Mouse (Mus musculus) liver, embryonic 12.5 days (tissue): ENCODE data around the gene Rpp25l. TPM values are rescaled to one million over a fixed set of nuclear protein-coding genes. Genes with fewer than 3 reads are reported as not detected.
"Not testable (repeated sequence)": the region's sequence is repeated elsewhere in the genome, so short reads cannot be mapped to it uniquely, and the experiment has no call there.

Experiments used
- ATAC-seq: fragments of 200-750 bp; cut with Nextera tagmentation; 2 replicates; pipeline ENCODE4 v1.8.0; 2017; ENCODE audit warnings: moderate number of reproducible peaks, mild to moderate bottlenecking, moderate library complexity
- H3K27ac ChIP-seq: fragments of 300-500 bp; sonication (generic); 2 replicates; pipeline ENCODE4 v1.5.1; 2016; ENCODE audit warnings: mild to moderate bottlenecking
- H3K27me3 ChIP-seq: fragments of 300-500 bp; sonication (generic); replicated peaks from 2 replicates; pipeline ENCODE4 v1.6.1; 2016; ENCODE audit warnings: mild to moderate bottlenecking, moderate library complexity
- H3K36me3 ChIP-seq: fragments of 300-500 bp; sonication (generic); 2 replicates; pipeline ENCODE4 v1.6.1; 2016; ENCODE audit warnings: mild to moderate bottlenecking, moderate library complexity
- H3K4me1 ChIP-seq: fragments of 300-500 bp; sonication (generic); 2 replicates; pipeline ENCODE4 v1.6.1; 2016
- H3K4me2 ChIP-seq: fragments of 300-500 bp; sonication (generic); 2 replicates; pipeline ENCODE4 v1.6.1; 2016; ENCODE audit warnings: mild to moderate bottlenecking, moderate library complexity
- H3K4me3 ChIP-seq: fragments of 300-500 bp; sonication (generic); 2 replicates; pipeline ENCODE4 v1.5.1; 2016; ENCODE audit warnings: mild to moderate bottlenecking, moderate library complexity
- H3K9ac ChIP-seq: fragments of 300-500 bp; sonication (generic); 2 replicates; pipeline ENCODE4 v1.6.1; 2016; ENCODE audit warnings: mild to moderate bottlenecking, moderate library complexity
- H3K9me3 ChIP-seq: fragments of 300-500 bp; sonication (generic); replicated peaks from 2 replicates; pipeline ENCODE4 v1.6.1; 2016; ENCODE audit warnings: mild to moderate bottlenecking, moderate library complexity
- WGBS: fragments of 180-500 bp; shearing (Covaris S2); methylation state at CpG from one replicate; pipeline ENCODE4 v1.1.7; 2016; ENCODE audit not compliant: insufficient replicate concordance; 5-methylcytosine and 5-hydroxymethylcytosine counted together
- polyA plus RNA-seq: library from polyadenylated mRNA; unstranded; fragments of >200 nt; fragmentation: Nextera tagmentation; extraction: Ambion mirVana; gene quantifications from 2 replicates; pipeline ENCODE4 v1.2.1, GENCODE M21; 2016

The Rpp25l gene
- 39.1 and 44.9 TPM in 2 replicates for polyA plus RNA-seq

DNA sequence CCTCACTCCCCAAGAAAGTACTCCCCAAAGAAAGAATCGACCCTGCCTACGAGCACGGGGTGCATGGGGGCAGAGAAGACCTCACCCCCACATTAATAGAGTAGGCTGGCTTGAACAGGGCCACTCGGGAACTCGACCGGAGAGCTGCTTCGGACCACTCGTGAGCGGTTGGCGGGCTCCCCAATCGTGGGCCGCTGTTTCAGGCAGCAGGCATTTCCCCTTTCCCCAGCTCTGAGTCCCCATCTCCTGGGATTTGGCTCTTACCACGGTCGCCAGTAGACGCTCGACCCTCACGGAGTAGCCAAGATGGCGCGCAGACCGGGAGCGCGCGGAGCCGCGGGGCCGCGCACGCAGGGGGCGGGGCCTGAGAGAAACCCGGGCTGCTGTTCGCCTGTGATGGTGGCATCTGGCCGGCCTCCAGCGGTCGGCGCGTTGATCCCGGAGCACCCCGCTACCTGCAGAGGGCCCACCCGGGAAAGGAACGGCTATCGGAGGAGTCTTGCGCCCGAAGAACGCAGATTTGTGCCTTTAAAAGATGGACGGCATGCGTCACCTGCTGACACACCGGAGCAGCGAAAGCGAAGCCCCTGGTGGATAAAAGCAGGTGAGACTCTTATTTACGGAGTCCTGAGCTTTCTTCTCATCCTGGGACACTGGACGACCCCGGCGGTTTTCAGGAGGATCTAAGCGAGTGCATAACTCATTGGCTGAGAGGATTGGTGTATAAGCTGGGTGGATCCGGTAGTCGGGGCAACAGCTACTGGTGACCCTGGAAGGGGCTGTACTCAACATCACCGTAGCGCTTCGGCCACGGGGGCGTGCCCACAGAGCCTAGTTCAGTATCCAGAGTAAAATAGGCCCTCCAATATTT lies at the start of gene Rpp25l:
TSS of gene Rpp25l (minus strand) at position 338 of the 871 bp plus-strand sequence.
- Histone ChIP-seq H3K27ac (peak within 1 kb of the TSS; percentile 74), H3K4me3 (peak within 1 kb of the TSS; percentile 89), H3K9me3 (no peaks in the 10 kb centered on the region), H3K36me3 (peaks cover 48% of the 10 kb centered on the region), H3K27me3 (no peaks in the 10 kb centered on the region; the same call in 1 of the 2 replicates), H3K4me2 (peak within 1 kb of the TSS; percentile 92), H3K9ac (peak within 1 kb of the TSS; percentile 94), H3K4me1 (peaks cover 27% of the 10 kb centered on the region)
- under 1% methylated on average over 61 of the region's 61 CpGs for WGBS
- ATAC-seq = peak; percentile 85

DNA sequence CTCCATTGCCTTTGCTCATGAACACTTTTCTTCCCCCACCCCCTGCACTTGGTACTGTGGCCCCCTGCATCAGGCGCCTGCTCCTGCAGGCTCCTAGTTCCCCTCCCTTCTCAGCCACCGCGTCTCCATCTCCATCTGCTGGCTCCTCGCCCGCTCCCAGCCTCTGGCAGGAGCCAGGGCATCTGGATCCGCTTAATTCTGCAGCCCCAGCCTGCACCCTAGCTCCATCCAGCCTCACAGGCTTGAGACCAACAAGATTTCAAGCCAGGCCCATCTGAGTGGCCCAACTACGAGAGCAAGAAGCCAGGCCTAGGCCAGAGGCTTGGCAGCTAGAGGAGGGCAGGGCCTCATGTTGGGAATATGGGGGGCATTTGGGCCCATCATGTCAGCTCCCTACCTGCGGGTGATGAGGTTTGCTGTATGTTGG lies 49.4 kb upstream of the Rpp25l start:
- H3K27ac ChIP-seq = peak overlapping the region; percentile 64
- H3K9ac ChIP-seq = 0 out of 2 replicates have a peak overlapping the region, but pooled peaks have one; percentile 6
- not testable (repeated sequence) for H3K9me3 ChIP-seq, H3K27me3 ChIP-seq, H3K4me3 ChIP-seq, ATAC-seq
- peaks cover 45% of the 10 kb centered on the region for H3K4me1 ChIP-seq
- 57% methylated on average over 8 of the region's 8 CpGs for WGBS
- H3K36me3 ChIP-seq = peaks cover 15% of the 10 kb centered on the region
- H3K4me2 ChIP-seq = peak overlapping the region; percentile 71; the same call in 1 of the 2 replicates

DNA sequence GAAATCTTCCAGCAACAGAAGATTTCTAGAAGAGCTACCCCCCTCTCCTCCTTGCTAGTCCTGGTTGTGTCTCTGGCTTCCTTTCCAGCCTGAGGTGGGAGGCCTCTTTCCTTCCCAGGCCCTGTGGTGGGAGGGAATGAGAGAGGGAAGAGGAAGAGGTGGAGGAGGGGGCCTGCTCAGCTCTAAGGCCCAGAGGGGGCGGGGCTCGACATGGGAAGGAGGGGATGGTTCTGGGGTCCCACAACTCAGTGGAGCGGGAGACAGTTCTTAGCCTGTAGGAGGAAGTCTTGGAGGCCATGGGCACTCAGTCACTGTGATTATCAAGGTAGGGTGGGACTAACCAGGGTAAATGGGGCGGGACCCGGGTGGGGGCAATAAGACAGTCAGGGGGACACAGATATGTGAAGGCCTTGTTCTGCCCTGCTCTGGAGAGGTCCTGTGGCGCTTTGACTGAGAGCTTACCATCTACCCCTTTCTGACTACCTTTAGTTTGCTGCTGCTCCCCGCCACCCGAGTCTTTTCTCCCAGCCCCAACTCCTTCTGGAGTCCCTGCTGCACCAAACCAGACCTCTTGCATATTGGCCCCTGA lies 48.9 kb upstream of the Rpp25l start:
- peak overlapping the region; percentile 71 for H3K4me2 ChIP-seq
- H3K27me3 ChIP-seq = no peaks in the 10 kb centered on the region
- whole genome bisulfite sequencing = 37% methylated on average over 8 of the region's 8 CpGs
- peak overlapping the region; percentile 78 for H3K27ac ChIP-seq
- peaks cover 19% of the 10 kb centered on the region for H3K36me3 ChIP-seq
- 0 out of 2 replicates have a peak overlapping the region, but pooled peaks have one; percentile 6 for H3K9ac ChIP-seq
- no peaks in the 10 kb centered on the region for H3K9me3 ChIP-seq
- no peak for ATAC-seq
- H3K4me1 ChIP-seq = peaks cover 41% of the 10 kb centered on the region
- no peak overlapping the region for H3K4me3 ChIP-seq

DNA sequence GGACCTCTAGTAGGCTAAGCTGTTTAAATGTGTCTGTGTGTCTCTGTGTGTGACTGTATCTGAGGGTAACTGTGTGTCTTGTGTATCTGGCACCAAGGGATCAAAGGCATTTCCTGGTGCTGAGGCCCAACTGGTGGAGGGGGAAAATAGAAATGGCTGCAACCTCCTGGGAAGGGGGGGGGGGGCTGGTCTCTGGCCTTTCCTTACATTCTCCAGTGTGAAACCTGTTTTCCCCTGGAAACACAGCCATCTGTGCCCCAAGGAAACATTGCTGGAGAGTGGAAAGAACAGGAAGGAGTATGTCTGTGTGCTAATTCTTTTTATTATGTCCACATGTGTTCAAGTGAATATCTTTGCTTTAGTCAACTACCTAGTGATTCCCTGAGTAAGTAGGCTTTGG lies 48.3 kb upstream of the Rpp25l start:
- no peak overlapping the region for H3K4me3 ChIP-seq
- H3K9ac ChIP-seq = no peak overlapping the region
- peaks cover 23% of the 10 kb centered on the region for H3K36me3 ChIP-seq
- peak overlapping the region; percentile 71 for H3K4me2 ChIP-seq
- no peak for ATAC-seq
- no peaks in the 10 kb centered on the region for H3K27me3 ChIP-seq
- H3K4me1 ChIP-seq = peaks cover 38% of the 10 kb centered on the region
- no peaks in the 10 kb centered on the region for H3K9me3 ChIP-seq
- peak overlapping the region; percentile 78 for H3K27ac ChIP-seq

DNA sequence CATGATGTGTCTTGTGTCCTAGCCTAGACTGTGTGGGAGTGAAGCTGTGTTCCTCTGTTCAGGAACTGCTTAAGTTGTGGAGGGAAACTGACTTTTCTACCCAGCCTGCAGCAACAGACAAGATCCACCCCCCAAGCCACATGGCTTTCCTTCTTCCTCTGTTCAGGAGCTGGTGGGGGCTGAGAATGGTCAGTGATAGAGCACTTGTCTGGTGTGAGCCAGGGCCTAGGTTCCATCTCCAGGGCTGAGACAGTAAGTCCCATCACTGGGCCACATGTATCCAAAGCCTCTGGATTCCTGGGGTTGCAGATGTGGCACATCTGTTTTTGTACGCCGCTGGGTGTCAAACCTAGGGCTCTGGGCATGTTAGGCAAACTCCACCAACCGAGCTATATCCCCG lies 47.6 kb upstream of the Rpp25l start:
- Histone ChIP-seq H3K4me1 (peaks cover 45% of the 10 kb centered on the region), H3K4me3 (peak overlapping the region; percentile 46), H3K27me3 (no peaks in the 10 kb centered on the region), H3K27ac (peak overlapping the region; percentile 78), H3K9me3 (no peaks in the 10 kb centered on the region), H3K4me2 (peak overlapping the region; percentile 71), H3K9ac (peak overlapping the region; percentile 47), H3K36me3 (peaks cover 23% of the 10 kb centered on the region)
- 62% methylated on average over 4 of the region's 4 CpGs for WGBS
- peak; percentile 10; the same call in 1 of the 2 replicates for ATAC-seq

DNA sequence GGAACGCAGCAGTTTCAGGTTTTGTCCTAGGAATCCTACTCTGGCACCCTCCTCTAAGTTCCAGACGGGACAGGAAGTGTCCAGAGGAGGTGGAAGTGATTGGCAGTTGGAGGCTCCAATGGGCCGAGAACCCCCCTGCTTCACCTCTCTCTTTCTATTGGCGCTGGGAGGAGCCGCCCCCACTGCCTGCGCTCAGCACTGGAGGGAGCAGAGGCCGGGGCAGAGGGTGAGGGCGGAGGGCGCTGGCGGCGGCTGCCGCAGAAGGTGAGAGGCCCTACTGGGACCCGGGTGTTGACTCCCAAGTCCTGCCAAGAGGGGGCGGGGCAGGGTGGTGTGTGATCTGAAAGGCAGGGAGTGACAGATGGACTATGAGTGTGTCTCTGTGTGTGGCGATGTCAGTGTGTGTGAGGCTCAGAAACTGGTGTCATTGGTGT lies 47.0 kb upstream of the Rpp25l start:
- H3K36me3 ChIP-seq = peaks cover 23% of the 10 kb centered on the region
- peak; percentile 92 for ATAC-seq
- H3K27me3 ChIP-seq = no peaks in the 10 kb centered on the region
- peaks cover 45% of the 10 kb centered on the region for H3K4me1 ChIP-seq
- H3K9ac ChIP-seq = peak overlapping the region; percentile 47
- H3K4me3 ChIP-seq = peak overlapping the region; percentile 46
- H3K4me2 ChIP-seq = peak overlapping the region; percentile 71
- H3K9me3 ChIP-seq = no peaks in the 10 kb centered on the region
- WGBS = 2% methylated on average over 15 of the region's 15 CpGs
- peak overlapping the region; percentile 78 for H3K27ac ChIP-seq

DNA sequence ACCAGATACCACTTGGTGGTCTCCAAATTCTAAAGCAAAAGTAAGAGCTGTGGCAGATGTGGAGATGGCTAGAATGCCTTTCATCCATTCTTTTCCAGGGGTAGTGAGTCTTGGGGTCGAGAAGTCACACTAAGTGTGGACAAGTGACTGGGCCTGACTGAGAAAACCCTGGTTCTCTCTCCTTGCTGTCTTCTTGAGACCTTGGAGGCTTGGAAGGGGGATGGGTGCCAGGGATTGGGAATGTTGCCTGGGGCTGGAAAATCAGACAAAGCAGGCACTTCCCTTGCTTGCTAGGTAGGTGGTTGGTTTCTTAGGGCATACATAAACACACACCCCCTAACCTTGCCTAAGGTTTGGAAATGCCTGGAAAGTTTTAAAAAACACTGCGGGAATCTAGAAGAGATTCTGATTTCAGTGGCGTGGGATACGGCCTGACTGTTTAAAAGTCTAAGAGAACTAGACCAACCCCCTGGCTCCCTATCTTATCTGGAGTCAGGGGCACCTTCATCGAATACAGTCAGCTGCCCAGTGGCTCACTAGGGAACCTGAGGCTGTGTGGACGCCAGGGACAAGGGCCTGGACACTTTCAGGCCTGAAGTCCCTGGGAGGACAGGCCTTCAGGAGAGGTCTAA lies 46.4 kb upstream of the Rpp25l start:
- peak overlapping the region; percentile 71 for H3K4me2 ChIP-seq
- H3K36me3 ChIP-seq = peaks cover 23% of the 10 kb centered on the region
- WGBS = 30% methylated on average over 6 of the region's 6 CpGs
- peak; percentile 27 for ATAC-seq
- no peaks in the 10 kb centered on the region for H3K9me3 ChIP-seq
- peak overlapping the region; percentile 46 for H3K4me3 ChIP-seq
- peak overlapping the region; percentile 47 for H3K9ac ChIP-seq
- H3K4me1 ChIP-seq = peaks cover 49% of the 10 kb centered on the region
- no peaks in the 10 kb centered on the region for H3K27me3 ChIP-seq
- H3K27ac ChIP-seq = peak overlapping the region; percentile 78

DNA sequence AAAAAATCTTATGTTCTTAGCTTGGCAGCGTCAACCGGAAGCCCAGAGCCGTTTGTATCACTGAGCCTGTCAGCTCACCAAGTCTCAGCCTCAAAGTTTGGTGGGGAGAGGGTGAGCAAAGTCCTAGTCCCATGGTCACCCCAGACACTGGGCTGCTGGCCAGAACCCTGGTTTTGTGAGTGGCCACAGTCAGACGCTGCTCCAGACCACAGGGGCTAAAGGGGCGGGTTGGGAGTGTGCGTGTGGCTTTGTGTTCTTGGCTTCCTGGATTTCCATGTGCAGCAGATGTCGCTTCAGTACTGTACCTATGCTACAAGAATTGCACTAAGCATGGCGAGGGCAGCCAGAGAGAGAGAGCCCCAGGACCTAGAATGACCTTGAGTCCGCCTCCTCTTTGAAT lies 45.9 kb upstream of the Rpp25l start:
- Histone ChIP-seq H3K36me3 (peaks cover 23% of the 10 kb centered on the region), H3K4me1 (peaks cover 52% of the 10 kb centered on the region), H3K9ac (no peak overlapping the region), H3K4me2 (no peak overlapping the region), H3K9me3 (no peaks in the 10 kb centered on the region), H3K27ac (peak overlapping the region; percentile 78), H3K4me3 (no peak overlapping the region), H3K27me3 (no peaks in the 10 kb centered on the region)
- no peak for ATAC-seq
- 75% methylated on average over 9 of the region's 9 CpGs for WGBS

DNA sequence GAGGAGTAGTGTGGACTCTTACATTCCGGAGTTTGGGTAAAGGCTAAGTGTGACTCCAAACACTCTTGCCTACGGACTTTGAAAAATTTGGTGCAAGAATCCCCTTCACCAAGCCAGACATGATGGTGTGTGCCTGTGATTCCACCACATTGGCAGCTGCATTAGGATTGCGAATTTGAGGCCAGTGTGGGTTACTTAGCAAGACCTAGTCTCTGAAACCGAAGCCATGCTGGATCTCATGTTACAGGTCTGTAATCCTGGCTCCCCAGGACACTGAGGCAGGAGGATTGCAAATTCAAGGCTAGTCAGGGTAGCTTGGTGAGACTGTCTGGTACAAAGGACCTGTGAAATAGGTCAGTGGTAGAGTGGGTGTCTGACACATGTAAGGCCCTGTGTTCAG lies 45.4 kb upstream of the Rpp25l start:
- WGBS = 77% methylated on average over 4 of the region's 4 CpGs
- Histone ChIP-seq H3K27ac (peak overlapping the region; percentile 78; the same call in 1 of the 2 replicates), H3K27me3 (no peaks in the 10 kb centered on the region), H3K9ac (no peak overlapping the region), H3K36me3 (peaks cover 23% of the 10 kb centered on the region), H3K9me3 (no peaks in the 10 kb centered on the region), H3K4me3 (no peak overlapping the region), H3K4me1 (peaks cover 52% of the 10 kb centered on the region), H3K4me2 (no peak overlapping the region)
- ATAC-seq = no peak

DNA sequence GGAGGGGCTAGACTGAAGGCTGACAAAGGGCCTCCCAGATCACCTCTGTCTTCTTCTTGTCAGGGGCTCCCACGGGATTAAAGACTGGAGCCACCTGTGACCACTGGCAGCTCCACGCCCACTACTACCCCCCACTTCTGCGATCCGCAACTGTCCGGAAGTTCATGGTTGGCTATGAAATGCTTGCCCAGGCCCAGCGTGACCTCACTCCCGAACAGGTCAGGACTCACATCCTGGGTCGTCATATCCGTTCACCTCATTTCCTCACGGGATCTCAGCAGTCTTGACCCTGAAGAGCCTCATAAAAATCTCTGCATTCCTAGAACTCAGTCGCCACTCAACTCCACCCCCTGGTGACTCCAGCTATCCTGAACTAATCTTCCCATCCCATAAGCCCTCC lies 44.7 kb upstream of the Rpp25l start:
- H3K9ac ChIP-seq = no peak overlapping the region
- no peak overlapping the region for H3K4me3 ChIP-seq
- no peak for ATAC-seq
- H3K4me1 ChIP-seq = peaks cover 52% of the 10 kb centered on the region
- no peak overlapping the region for H3K27ac ChIP-seq
- WGBS = 85% methylated on average over 11 of the region's 11 CpGs
- no peak overlapping the region for H3K4me2 ChIP-seq
- no peaks in the 10 kb centered on the region for H3K27me3 ChIP-seq
- H3K36me3 ChIP-seq = peaks cover 23% of the 10 kb centered on the region
- no peaks in the 10 kb centered on the region for H3K9me3 ChIP-seq

DNA sequence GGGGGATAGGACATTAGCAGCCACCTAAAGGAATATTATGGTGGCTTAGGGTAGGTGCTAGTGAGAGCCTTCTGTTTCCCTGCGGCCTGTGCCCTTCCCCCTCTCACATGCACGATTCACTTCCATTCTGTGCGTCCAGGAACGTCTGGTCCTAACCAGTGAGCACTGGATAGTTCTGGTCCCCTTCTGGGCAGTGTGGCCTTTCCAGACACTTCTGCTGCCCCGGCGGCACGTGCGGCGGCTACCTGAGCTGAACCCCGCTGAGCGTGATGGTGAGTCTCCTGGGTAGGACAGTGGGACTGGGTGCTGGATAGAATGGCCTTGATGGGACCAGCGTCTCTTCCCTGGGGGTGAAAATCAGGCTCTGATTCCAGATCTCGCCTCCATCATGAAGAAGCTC lies 44.0 kb upstream of the Rpp25l start:
- Histone ChIP-seq H3K9me3 (no peaks in the 10 kb centered on the region), H3K4me1 (peaks cover 46% of the 10 kb centered on the region), H3K27me3 (no peaks in the 10 kb centered on the region), H3K4me2 (no peak overlapping the region), H3K36me3 (peaks cover 23% of the 10 kb centered on the region), H3K27ac (no peak overlapping the region), H3K4me3 (no peak overlapping the region), H3K9ac (no peak overlapping the region)
- 84% methylated on average over 13 of the region's 13 CpGs for WGBS
- no peak for ATAC-seq

DNA sequence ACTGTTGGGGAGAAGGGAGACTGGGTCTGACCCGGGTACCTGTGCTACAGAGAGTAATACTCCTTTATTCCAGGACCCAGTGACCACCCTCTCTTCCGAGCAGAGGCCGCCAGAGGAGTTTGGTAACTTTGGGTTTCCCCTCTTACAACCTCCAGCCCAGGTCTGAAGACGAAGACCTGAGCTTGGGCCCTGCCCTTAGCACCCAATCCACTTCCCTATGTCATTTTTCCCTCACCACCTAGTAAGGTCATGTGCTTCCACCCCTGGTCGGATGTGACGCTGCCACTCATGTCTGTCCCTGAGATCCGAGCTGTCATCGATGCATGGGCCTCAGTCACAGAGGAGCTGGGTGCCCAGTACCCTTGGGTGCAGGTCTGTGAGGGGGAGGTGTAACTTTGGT lies 43.1 kb upstream of the Rpp25l start:
- Histone ChIP-seq H3K4me3 (peak overlapping the region; percentile 72), H3K4me2 (peak overlapping the region; percentile 90), H3K9ac (peak overlapping the region; percentile 80), H3K9me3 (no peaks in the 10 kb centered on the region), H3K27ac (no peak overlapping the region), H3K36me3 (peaks cover 23% of the 10 kb centered on the region), H3K4me1 (peaks cover 37% of the 10 kb centered on the region), H3K27me3 (no peaks in the 10 kb centered on the region; the same call in 1 of the 2 replicates)
- 63% methylated on average over 8 of the region's 8 CpGs for WGBS
- no peak for ATAC-seq
